Mouse (Mus musculus) CH12.LX (cell line): Measurements from ENCODE around the gene Parp12. TPM values are rescaled to one million over a fixed set of nuclear protein-coding genes. Genes with fewer than 3 reads are reported as not detected.

Experiments
- DNase-seq: peaks from one replicate; pipeline ENCODE4 v3.0.0-alpha.2; 2013; ENCODE audit errors: extremely low read depth
- H3K27ac ChIP-seq: 2 replicates; pipeline ENCODE4 v1.5.1; 2012; ENCODE audit warnings: low read depth, mild to moderate bottlenecking, control low read depth, moderate library complexity; ENCODE audit not compliant: insufficient read depth
- H3K27me3 ChIP-seq: replicated peaks from 2 replicates; pipeline ENCODE3; 2012; ENCODE audit warnings: inconsistent platforms
- H3K36me3 ChIP-seq, 2 experiments: replicated peaks in 1 of 2; 2 replicates each; pipeline versions ENCODE3 to v1.6.1; 2012; ENCODE audit warnings: inconsistent platforms in 1 of 2, low read length in 1 of 2, mild to moderate bottlenecking in 1 of 2, mixed read lengths in 1 of 2, moderate library complexity in 1 of 2; ENCODE audit not compliant: control insufficient read depth in 1 of 2, insufficient read depth in 1 of 2
- H3K4me1 ChIP-seq, 2 experiments: 2 replicates each; pipeline ENCODE4 v1.6.1; 2012; ENCODE audit warnings: inconsistent platforms in 1 of 2, moderate library complexity in 1 of 2; ENCODE audit not compliant: insufficient read depth in 2 of 2, control insufficient read depth in 1 of 2
- H3K4me2 ChIP-seq: 2 replicates; pipeline ENCODE4 v1.6.1; 2012; ENCODE audit warnings: low read depth, mild to moderate bottlenecking, control low read depth; ENCODE audit not compliant: poor library complexity, insufficient read depth, severe bottlenecking
- H3K4me3 ChIP-seq, 3 experiments: fragments of 150-350 bp in 1 of 3; sonication (generic) in 1 of 3; replicated peaks in 1 of 3; 2 replicates each; pipeline versions ENCODE3 to v1.5.1; 2011 to 2012; ENCODE audit warnings: low read depth in 2 of 3, low read length in 2 of 3, mild to moderate bottlenecking in 2 of 3, moderate library complexity in 2 of 3, control low read depth in 1 of 3, improper control_type of control experiment in 1 of 3, inconsistent platforms in 1 of 3, mixed read lengths in 1 of 3; ENCODE audit not compliant: poor library complexity in 1 of 3
- H3K79me2 ChIP-seq: replicated peaks from 2 replicates; pipeline ENCODE4 v1.6.1; 2012; ENCODE audit warnings: mild to moderate bottlenecking, moderate library complexity; ENCODE audit not compliant: control insufficient read depth, poor library complexity, insufficient read depth, severe bottlenecking; ENCODE audit errors: extremely low read depth
- H3K9ac ChIP-seq: 2 replicates; pipeline ENCODE4 v1.6.1; 2012; ENCODE audit warnings: low read depth, mild to moderate bottlenecking, control low read depth, moderate library complexity; ENCODE audit not compliant: insufficient read depth
- H3K9me3 ChIP-seq: replicated peaks from 2 replicates; pipeline ENCODE3; 2012; ENCODE audit warnings: low read length, inconsistent platforms, mixed read lengths
- BHLHE40 ChIP-seq: IDR thresholded peaks from 2 replicates; pipeline ENCODE4 v1.6.1; 2011; ENCODE audit warnings: mild to moderate bottlenecking, low read depth, low read length, improper control_type of control experiment
- ELF1 ChIP-seq: IDR thresholded peaks from 2 replicates; pipeline ENCODE4 v1.6.1; 2014; ENCODE audit warnings: low read depth, mild to moderate bottlenecking, inconsistent platforms, low read length, improper control_type of control experiment
- EP300 ChIP-seq: IDR thresholded peaks from 2 replicates; pipeline ENCODE4 v1.6.1; 2011; ENCODE audit warnings: low read length, improper control_type of control experiment
- ETS1 ChIP-seq: conservative IDR thresholded peaks from 2 replicates; pipeline ENCODE4 v1.6.1; 2012; ENCODE audit warnings: low read depth, mild to moderate bottlenecking, inconsistent platforms, low read length, improper control_type of control experiment, moderate library complexity
- IRF4 ChIP-seq: IDR thresholded peaks from 2 replicates; pipeline ENCODE4 v1.6.1; 2014; ENCODE audit warnings: low read depth, mild to moderate bottlenecking, inconsistent platforms, low read length, improper control_type of control experiment
- JUN ChIP-seq: IDR thresholded peaks from 2 replicates; pipeline ENCODE4 v1.6.1; 2011; ENCODE audit warnings: low read depth, mild to moderate bottlenecking, low read length, improper control_type of control experiment, moderate library complexity; ENCODE audit not compliant: insufficient read depth
- MAX ChIP-seq: IDR thresholded peaks from 2 replicates; pipeline ENCODE4 v1.6.1; 2011; ENCODE audit warnings: low read length, improper control_type of control experiment
- MAZ ChIP-seq: IDR thresholded peaks from 2 replicates; pipeline ENCODE4 v1.6.1; 2012; ENCODE audit warnings: low read depth, mild to moderate bottlenecking, inconsistent platforms, low read length, improper control_type of control experiment, moderate library complexity
- NELFE ChIP-seq: IDR thresholded peaks from 2 replicates; pipeline ENCODE4 v1.6.1; 2011; ENCODE audit warnings: low read depth, low read length, improper control_type of control experiment
- NRF1 ChIP-seq: IDR thresholded peaks from 2 replicates; pipeline ENCODE4 v1.6.1; 2014; ENCODE audit warnings: low read depth, mild to moderate bottlenecking, inconsistent platforms, low read length, improper control_type of control experiment, moderate library complexity
- USF2 ChIP-seq: conservative IDR thresholded peaks from 2 replicates; pipeline ENCODE4 v1.6.1; 2011; ENCODE audit warnings: low read depth, low read length, improper control_type of control experiment
- ZMIZ1 ChIP-seq: IDR thresholded peaks from 2 replicates; pipeline ENCODE4 v1.6.1; 2012; ENCODE audit warnings: low read depth, mild to moderate bottlenecking, inconsistent platforms, low read length, improper control_type of control experiment
- ZNF384 ChIP-seq: IDR thresholded peaks from 2 replicates; pipeline ENCODE4 v1.6.1; 2012; ENCODE audit warnings: low read depth, low read length, improper control_type of control experiment, inconsistent platforms
- dilution Hi-C: fragments of 300-500 bp; cut with MboI; formaldehyde crosslinking; loops from 2 replicates; pipeline ENCODE4 v1.14.3; 2020; ENCODE audit warnings: low sequenced_read_pairs; ENCODE audit not compliant: extremely low pct_unique_long_range_greater_than_20kb, extremely low pct_ligation_motif_present
- in situ Hi-C: fragments of 300-500 bp; cut with MboI; formaldehyde crosslinking; loops from 3 replicates; pipeline ENCODE4 v1.14.3; 2019; ENCODE audit warnings: low sequenced_read_pairs, low pct_ligation_motif_present, low pct_unique_long_range_greater_than_20kb, mixed read lengths
- polyA plus RNA-seq: library from polyadenylated mRNA; unstranded; fragments of >175 nt; gene quantifications from 2 replicates; pipeline ENCODE4 v1.2.1, GENCODE M21; 2012; ENCODE audit warnings: low read depth; ENCODE audit not compliant: insufficient read length
- total RNA-seq, 2 experiments: library from RNA; depleted of rRNA; stranded (reverse); fragments of 300-350 nt in 1 of 2; fragments of >200 nt in 1 of 2; gene quantifications; 2 replicates each; pipeline ENCODE4 v1.2.3; 2012 to 2014

Parp12 gene
- total and polyA plus RNA-seq, 3 experiments: 0.04 TPM; not detected in 2

- H3K27me3 ChIP-seq: no peaks in the 10 kb centered on the region
- H3K9ac ChIP-seq: no peak overlapping the region
- no peaks in the 10 kb centered on the region for H3K36me3 ChIP-seq
- dilution Hi-C loops: no loop called here
- H3K4me3 ChIP-seq: peak overlapping the region in 1 of 3 experiments; percentile 31
- no peaks in the 10 kb centered on the region for H3K79me2 ChIP-seq
- H3K4me2 ChIP-seq: peak overlapping the region; percentile 11
- TF ChIP-seq IRF4 (peak; percentile 72), NELFE (no peak), EP300 (peak; percentile 49; the same call in 1 of the 2 replicates), BHLHE40 (peak; percentile 35), ELF1 (peak; percentile 53; the same call in 1 of the 2 replicates), MAZ (no peak), ZMIZ1 (no peak), MAX (0 out of 2 replicates have a peak, but pooled peaks have one; percentile 15), USF2 (no peak), ETS1 (peak; percentile 18; the same call in 1 of the 2 replicates), NRF1 (no peak), JUN (no peak)
- H3K27ac ChIP-seq: no peak overlapping the region
- in situ Hi-C loops: loop anchor here (25.0 kb wide), 1 partner anchor 319 kb away; no protein-coding TSS in a partner anchor
- peak; percentile 81 for DNase-seq
- H3K4me1 ChIP-seq: peaks cover 12 to 78% of the 10 kb centered on the region in 2 experiments
- H3K9me3 ChIP-seq: peaks cover 3% of the 10 kb centered on the region
These were observed 62.3 kb downstream of the Parp12 start for GRCm38 (mm10) chr6:39055831-39056261.

- Histone ChIP-seq H3K4me1 (peaks cover 12 to 72% of the 10 kb centered on the region in 2 experiments), H3K4me3 (peak overlapping the region in 1 of 3 experiments; percentile 31), H3K27me3 (no peaks in the 10 kb centered on the region), H3K9ac (no peak overlapping the region), H3K36me3 (no peaks in the 10 kb centered on the region), H3K4me2 (peak overlapping the region; percentile 11; the same call in 1 of the 2 replicates), H3K79me2 (no peaks in the 10 kb centered on the region), H3K9me3 (peaks cover 3% of the 10 kb centered on the region), H3K27ac (no peak overlapping the region)
- peak; percentile 76 for DNase-seq
- dilution Hi-C loops (no loop called here), in situ Hi-C loops (loop anchor here (25.0 kb wide), 1 partner anchor 318 kb away; no protein-coding TSS in a partner anchor)
- TF ChIP-seq BHLHE40: peak; percentile 68; the same call in 1 of the 2 replicates
- no peak for TF ChIP-seq ZNF384
- 0 out of 2 replicates have a peak, but pooled peaks have one; percentile 20 for TF ChIP-seq ETS1
These were observed 63.2 kb downstream of the Parp12 start for GRCm38 (mm10) chr6:39054878-39055508.
